Mouse (Mus musculus) testis, adult 2 months (tissue): ENCODE results near the gene Bicral.

Source experiments
- CTCF ChIP-seq: fragments of 200-500 bp; IDR thresholded peaks from 2 replicates; pipeline ENCODE4 v1.5.1; 2012; ENCODE audit warnings: low read depth, mild to moderate bottlenecking, inconsistent platforms, low read length, moderate library complexity; ENCODE audit not compliant: control insufficient read depth, insufficient read depth, insufficient replicate concordance
- POLR2A ChIP-seq: fragments of 200-500 bp; IDR thresholded peaks from 2 replicates; pipeline ENCODE4 v1.6.1; 2012; ENCODE audit warnings: low read depth, mild to moderate bottlenecking, inconsistent platforms, low read length, moderate library complexity; ENCODE audit not compliant: control insufficient read depth

- no peak for TF ChIP-seq POLR2A
- no peak for TF ChIP-seq CTCF
Measured at GRCm38 (mm10) chr17:46758753-46759152, 99.5 kb downstream of the Bicral start.
